Mouse (Mus musculus): Measurements from ENCODE around the gene Myo3a.

DNA sequence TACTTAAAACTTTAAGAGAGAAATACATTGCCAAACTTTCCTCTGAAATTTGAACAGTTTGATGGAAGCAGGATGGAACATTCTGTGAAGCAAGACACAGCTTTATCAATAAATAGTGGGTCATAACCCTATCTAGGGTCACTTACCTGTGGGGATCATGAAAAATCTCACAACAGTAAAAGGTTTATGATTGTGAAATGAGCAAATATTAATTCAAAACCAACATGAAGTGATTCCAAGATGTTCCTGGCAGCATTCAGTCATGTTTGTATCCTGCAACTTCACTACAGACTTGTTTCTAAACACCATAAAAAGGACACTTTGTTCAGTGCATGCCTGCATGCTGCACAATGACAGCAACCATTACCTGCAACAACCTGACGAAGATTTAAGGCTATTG is 436.4 kb downstream of the Myo3a start:
- TF ChIP-seq CTCF (IDR thresholded peaks at IDR 0.05; ENCODE audit: low read depth) = no peak
- TF ChIP-seq EP300 (IDR thresholded peaks at IDR 0.05; ENCODE audit: low read depth) = no peak

Data from heart, postnatal 0 days (tissue).